Mouse (Mus musculus) CH12.LX (cell line): ENCODE measurements around the gene Cobll1. TPM values are rescaled to one million over a fixed set of nuclear protein-coding genes. Genes with fewer than 3 reads are reported as not detected.

Source experiments
- DNase-seq: peaks from one replicate; pipeline ENCODE4 v3.0.0-alpha.2; 2013; ENCODE audit errors: extremely low read depth
- H3K27ac ChIP-seq: 2 replicates; pipeline ENCODE4 v1.5.1; 2012; ENCODE audit warnings: low read depth, mild to moderate bottlenecking, control low read depth, moderate library complexity; ENCODE audit not compliant: insufficient read depth
- H3K27me3 ChIP-seq: replicated peaks from 2 replicates; pipeline ENCODE3; 2012; ENCODE audit warnings: inconsistent platforms
- H3K36me3 ChIP-seq, 2 experiments: replicated peaks in 1 of 2; 2 replicates each; pipeline versions ENCODE3 to v1.6.1; 2012; ENCODE audit warnings: inconsistent platforms in 1 of 2, low read length in 1 of 2, mild to moderate bottlenecking in 1 of 2, mixed read lengths in 1 of 2, moderate library complexity in 1 of 2; ENCODE audit not compliant: control insufficient read depth in 1 of 2, insufficient read depth in 1 of 2
- H3K4me1 ChIP-seq, 2 experiments: 2 replicates each; pipeline ENCODE4 v1.6.1; 2012; ENCODE audit warnings: inconsistent platforms in 1 of 2, moderate library complexity in 1 of 2; ENCODE audit not compliant: insufficient read depth in 2 of 2, control insufficient read depth in 1 of 2
- H3K4me2 ChIP-seq: 2 replicates; pipeline ENCODE4 v1.6.1; 2012; ENCODE audit warnings: low read depth, mild to moderate bottlenecking, control low read depth; ENCODE audit not compliant: poor library complexity, insufficient read depth, severe bottlenecking
- H3K4me3 ChIP-seq, 3 experiments: fragments of 150-350 bp in 1 of 3; sonication (generic) in 1 of 3; replicated peaks in 1 of 3; 2 replicates each; pipeline versions ENCODE3 to v1.5.1; 2011 to 2012; ENCODE audit warnings: low read depth in 2 of 3, low read length in 2 of 3, mild to moderate bottlenecking in 2 of 3, moderate library complexity in 2 of 3, control low read depth in 1 of 3, improper control_type of control experiment in 1 of 3, inconsistent platforms in 1 of 3, mixed read lengths in 1 of 3; ENCODE audit not compliant: poor library complexity in 1 of 3
- H3K79me2 ChIP-seq: replicated peaks from 2 replicates; pipeline ENCODE4 v1.6.1; 2012; ENCODE audit warnings: mild to moderate bottlenecking, moderate library complexity; ENCODE audit not compliant: control insufficient read depth, poor library complexity, insufficient read depth, severe bottlenecking; ENCODE audit errors: extremely low read depth
- H3K9ac ChIP-seq: 2 replicates; pipeline ENCODE4 v1.6.1; 2012; ENCODE audit warnings: low read depth, mild to moderate bottlenecking, control low read depth, moderate library complexity; ENCODE audit not compliant: insufficient read depth
- H3K9me3 ChIP-seq: replicated peaks from 2 replicates; pipeline ENCODE3; 2012; ENCODE audit warnings: low read length, inconsistent platforms, mixed read lengths
- CHD1 ChIP-seq: IDR thresholded peaks from 2 replicates; pipeline ENCODE4 v1.6.1; 2012; ENCODE audit warnings: low read depth, low read length, improper control_type of control experiment, inconsistent platforms
- E2F4 ChIP-seq: IDR thresholded peaks from 2 replicates; pipeline ENCODE4 v1.6.1; 2011; ENCODE audit warnings: low read depth, low read length, improper control_type of control experiment; ENCODE audit not compliant: insufficient replicate concordance
- ELF1 ChIP-seq: IDR thresholded peaks from 2 replicates; pipeline ENCODE4 v1.6.1; 2014; ENCODE audit warnings: low read depth, mild to moderate bottlenecking, inconsistent platforms, low read length, improper control_type of control experiment
- EP300 ChIP-seq: IDR thresholded peaks from 2 replicates; pipeline ENCODE4 v1.6.1; 2011; ENCODE audit warnings: low read length, improper control_type of control experiment
- GABPA ChIP-seq: IDR thresholded peaks from 2 replicates; pipeline ENCODE4 v1.6.1; 2012; ENCODE audit warnings: low read depth, low read length, improper control_type of control experiment, inconsistent platforms; ENCODE audit not compliant: insufficient replicate concordance
- HCFC1 ChIP-seq: IDR thresholded peaks from 2 replicates; pipeline ENCODE4 v1.6.1; 2012; ENCODE audit warnings: low read depth, mild to moderate bottlenecking, inconsistent platforms, low read length, improper control_type of control experiment
- JUND ChIP-seq: conservative IDR thresholded peaks from 2 replicates; pipeline ENCODE4 v1.6.1; 2011; ENCODE audit warnings: low read depth, low read length, improper control_type of control experiment
- MAFK ChIP-seq: IDR thresholded peaks from 2 replicates; pipeline ENCODE4 v1.6.1; 2011; ENCODE audit warnings: low read length, improper control_type of control experiment; ENCODE audit not compliant: insufficient replicate concordance
- MAX ChIP-seq: IDR thresholded peaks from 2 replicates; pipeline ENCODE4 v1.6.1; 2011; ENCODE audit warnings: low read length, improper control_type of control experiment
- MAZ ChIP-seq: IDR thresholded peaks from 2 replicates; pipeline ENCODE4 v1.6.1; 2012; ENCODE audit warnings: low read depth, mild to moderate bottlenecking, inconsistent platforms, low read length, improper control_type of control experiment, moderate library complexity
- MXI1 ChIP-seq: IDR thresholded peaks from 2 replicates; pipeline ENCODE4 v1.6.1; 2011; ENCODE audit warnings: mild to moderate bottlenecking, low read depth, low read length, improper control_type of control experiment
- MYC ChIP-seq: IDR thresholded peaks from 2 replicates; pipeline ENCODE4 v1.6.1; 2011; ENCODE audit warnings: low read depth, mild to moderate bottlenecking, improper control_type of control experiment, low read length
- NELFE ChIP-seq: IDR thresholded peaks from 2 replicates; pipeline ENCODE4 v1.6.1; 2011; ENCODE audit warnings: low read depth, low read length, improper control_type of control experiment
- NRF1 ChIP-seq: IDR thresholded peaks from 2 replicates; pipeline ENCODE4 v1.6.1; 2014; ENCODE audit warnings: low read depth, mild to moderate bottlenecking, inconsistent platforms, low read length, improper control_type of control experiment, moderate library complexity
- RAD21 ChIP-seq: IDR thresholded peaks from 2 replicates; pipeline ENCODE4 v1.6.1; 2011; ENCODE audit warnings: low read depth, mild to moderate bottlenecking, low read length, improper control_type of control experiment, moderate library complexity
- RCOR1 ChIP-seq: conservative IDR thresholded peaks from 2 replicates; pipeline ENCODE4 v1.6.1; 2012; ENCODE audit warnings: low read depth, mild to moderate bottlenecking, inconsistent platforms, low read length, improper control_type of control experiment
- TBP ChIP-seq: conservative IDR thresholded peaks from 2 replicates; pipeline ENCODE4 v1.6.1; 2011; ENCODE audit warnings: low read depth, low read length, improper control_type of control experiment
- USF1 ChIP-seq: IDR thresholded peaks from 2 replicates; pipeline ENCODE4 v1.6.1; 2014; ENCODE audit warnings: low read depth, mild to moderate bottlenecking, inconsistent platforms, low read length, improper control_type of control experiment
- dilution Hi-C: fragments of 300-500 bp; cut with MboI; formaldehyde crosslinking; loops from 2 replicates; pipeline ENCODE4 v1.14.3; 2020; ENCODE audit warnings: low sequenced_read_pairs; ENCODE audit not compliant: extremely low pct_unique_long_range_greater_than_20kb, extremely low pct_ligation_motif_present
- in situ Hi-C: fragments of 300-500 bp; cut with MboI; formaldehyde crosslinking; loops from 3 replicates; pipeline ENCODE4 v1.14.3; 2019; ENCODE audit warnings: low sequenced_read_pairs, low pct_ligation_motif_present, low pct_unique_long_range_greater_than_20kb, mixed read lengths
- polyA plus RNA-seq: library from polyadenylated mRNA; unstranded; fragments of >175 nt; gene quantifications from 2 replicates; pipeline ENCODE4 v1.2.1, GENCODE M21; 2012; ENCODE audit warnings: low read depth; ENCODE audit not compliant: insufficient read length
- total RNA-seq, 2 experiments: library from RNA; depleted of rRNA; stranded (reverse); fragments of 300-350 nt in 1 of 2; fragments of >200 nt in 1 of 2; gene quantifications; 2 replicates each; pipeline ENCODE4 v1.2.3; 2012 to 2014

The Cobll1 gene
- total RNA-seq (2012; rRNA removed) (1.2 and 1.5 TPM in 2 replicates), total RNA-seq (2014; rRNA removed) (0.42 and 0.67 TPM in 2 replicates), polyA plus RNA-seq (1.9 and 2.4 TPM in 2 replicates)

DNA sequence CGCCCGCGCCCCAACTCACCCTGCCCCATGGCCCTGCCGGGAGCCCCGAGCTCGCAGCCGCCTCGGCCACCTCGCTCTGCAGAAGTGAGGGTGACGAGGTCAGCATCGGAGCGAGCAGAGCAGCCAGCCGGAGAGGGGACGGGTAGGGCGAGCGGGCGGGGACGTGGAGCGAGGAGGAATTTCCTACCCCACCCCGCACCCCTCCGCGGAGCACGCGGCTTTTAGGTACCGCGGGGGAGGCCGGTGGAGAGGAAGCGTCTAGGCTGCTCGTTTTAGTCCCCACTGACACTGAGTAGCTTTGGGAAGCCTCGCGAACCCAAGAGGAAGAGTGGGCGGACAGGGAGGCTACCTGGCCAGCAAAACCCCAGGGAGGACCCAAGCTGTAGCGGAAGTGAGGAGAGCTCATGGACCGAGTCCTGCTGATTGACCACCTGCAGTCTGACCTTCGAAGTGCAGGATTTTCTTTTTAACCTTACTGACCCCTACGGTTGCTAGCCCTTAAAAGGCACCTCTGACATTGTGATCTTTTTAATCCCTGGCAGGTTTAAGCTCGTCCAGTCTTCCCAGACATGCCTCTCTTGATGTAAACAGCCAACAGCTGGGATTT is at the start of gene Cobll1:
Gene Cobll1 (minus strand): TSS at position 440 of the 607 bp plus-strand sequence.
- H3K27ac ChIP-seq: peak within 1 kb of the TSS; percentile 34; the same call in 1 of the 2 replicates
- DNase-seq: peak; percentile 37
- in situ Hi-C loops: no loop called here

GRCm38 (mm10) chr2:65288696-65289095 is 49.5 kb upstream of the Cobll1 start:
- H3K4me1 ChIP-seq: peaks cover 8 to 24% of the 10 kb centered on the region in 2 experiments
- H3K4me2 ChIP-seq: no peak overlapping the region
- H3K9me3 ChIP-seq: no peaks in the 10 kb centered on the region
- dilution Hi-C loops: no loop called here
- TF ChIP-seq MXI1: no peak
- TF ChIP-seq E2F4: no peak
- no peak for TF ChIP-seq ELF1
- TF ChIP-seq USF1: no peak
- no peak for TF ChIP-seq MAFK
- TF ChIP-seq MAZ: no peak
- H3K4me3 ChIP-seq: no peak overlapping the region
- no peaks in the 10 kb centered on the region for H3K79me2 ChIP-seq
- in situ Hi-C loops: no loop called here
- H3K9ac ChIP-seq: no peak overlapping the region
- H3K27me3 ChIP-seq: no peaks in the 10 kb centered on the region
- no peaks in the 10 kb centered on the region for H3K36me3 ChIP-seq
- no peak for DNase-seq
- no peak overlapping the region for H3K27ac ChIP-seq

More for the DNA sequence above, at the start of gene Cobll1:
- no peaks in the 10 kb centered on the region for H3K9me3 ChIP-seq
- no peak; the same call in 1 of the 2 replicates for TF ChIP-seq MXI1
- peak; percentile 37; the same call in 1 of the 2 replicates for TF ChIP-seq ELF1
- TF ChIP-seq MAX: peak; percentile 23; the same call in 1 of the 2 replicates
- no peak for TF ChIP-seq NRF1
- no peak for TF ChIP-seq CHD1
- TF ChIP-seq, all 38 proteins: peak for 2
- Histone ChIP-seq H3K9ac (peak within 1 kb of the TSS; percentile 65), H3K4me1 (peaks cover 0 to 17% of the 10 kb centered on the region in 2 experiments; a peak in 2 of 4 replicates), H3K79me2 (no peaks in the 10 kb centered on the region; the same call in 1 of the 2 replicates), H3K36me3 (no peaks in the 10 kb centered on the region), H3K4me3 (peak within 1 kb of the TSS; percentile 20 to 92 (median 64)), H3K4me2 (peak within 1 kb of the TSS; percentile 76), H3K27me3 (no peaks in the 10 kb centered on the region)
- dilution Hi-C loops: no loop called here

GRCm38 (mm10) chr2:65285380-65285779 is 46.2 kb upstream of the Cobll1 start:
- no peak overlapping the region for H3K4me3 ChIP-seq
- H3K9me3 ChIP-seq: no peaks in the 10 kb centered on the region
- H3K79me2 ChIP-seq: no peaks in the 10 kb centered on the region
- H3K4me1 ChIP-seq: peaks cover 8 to 27% of the 10 kb centered on the region in 2 experiments
- in situ Hi-C loops: no loop called here
- H3K27me3 ChIP-seq: no peaks in the 10 kb centered on the region
- TF ChIP-seq NELFE (no peak), RAD21 (no peak), USF1 (no peak), HCFC1 (no peak), RCOR1 (no peak), JUND (no peak), MYC (no peak), E2F4 (no peak), GABPA (no peak), TBP (no peak), EP300 (no peak), CHD1 (no peak)
- H3K27ac ChIP-seq: no peak overlapping the region
- no peak for DNase-seq
- H3K36me3 ChIP-seq: no peaks in the 10 kb centered on the region
- no peak overlapping the region for H3K9ac ChIP-seq
- H3K4me2 ChIP-seq: no peak overlapping the region
- dilution Hi-C loops: no loop called here
